Mouse (Mus musculus) thymus, adult 2 months (tissue): ENCODE data around the gene Defb43. TPM values are rescaled to one million over a fixed set of nuclear protein-coding genes. Genes with fewer than 3 reads are reported as not detected.

Experiments
- DNase-seq: peaks from one replicate; pipeline ENCODE4 v3.0.0; 2021
- H3K27ac ChIP-seq: fragments of 200-500 bp; 2 replicates; pipeline ENCODE4 v1.5.1; 2012; ENCODE audit warnings: low read length, control low read depth; ENCODE audit not compliant: control insufficient read depth, insufficient read depth
- H3K27me3 ChIP-seq: fragments of 200-500 bp; 2 replicates; pipeline ENCODE4 v1.6.1; 2012; ENCODE audit warnings: mild to moderate bottlenecking, low read length, moderate library complexity, mixed read lengths; ENCODE audit not compliant: control insufficient read depth, insufficient read depth
- H3K36me3 ChIP-seq: fragments of 200-500 bp; 2 replicates; pipeline ENCODE4 v1.6.1; 2012; ENCODE audit warnings: mild to moderate bottlenecking, low read length, moderate library complexity; ENCODE audit not compliant: control insufficient read depth, insufficient read depth
- H3K4me1 ChIP-seq: fragments of 200-500 bp; replicated peaks from 2 replicates; pipeline ENCODE4 v1.6.1; 2012; ENCODE audit warnings: low read length; ENCODE audit not compliant: control insufficient read depth, insufficient read depth
- H3K4me3 ChIP-seq: fragments of 200-500 bp; 2 replicates; pipeline ENCODE4 v1.5.1; 2012; ENCODE audit warnings: mild to moderate bottlenecking, low read length, control low read depth, moderate library complexity; ENCODE audit not compliant: control insufficient read depth, insufficient read depth
- CTCF ChIP-seq: fragments of 200-500 bp; IDR thresholded peaks from 2 replicates; pipeline ENCODE4 v1.5.1; 2012; ENCODE audit warnings: mild to moderate bottlenecking, control low read depth, low read length, moderate library complexity, borderline replicate concordance; ENCODE audit not compliant: control insufficient read depth, poor library complexity, insufficient read depth; ENCODE audit errors: extremely low read depth
- POLR2A ChIP-seq: fragments of 200-500 bp; IDR thresholded peaks from 2 replicates; pipeline ENCODE4 v1.6.1; 2012; ENCODE audit warnings: mild to moderate bottlenecking, low read length, control low read depth, moderate library complexity; ENCODE audit not compliant: control insufficient read depth, poor library complexity, insufficient read depth; ENCODE audit errors: extremely low read depth
- WGBS: fragments of 180-500 bp; shearing (Covaris S2); methylation state at CpG from one replicate; pipeline ENCODE4 v1.1.7; 2018; 5-methylcytosine and 5-hydroxymethylcytosine counted together
- polyA plus RNA-seq: library from polyadenylated mRNA; depleted of rRNA; stranded (reverse); fragments of >200 nt; gene quantifications from 2 replicates; pipeline ENCODE4 v1.2.3, GENCODE M21; 2012

Gene Defb43
- polyA plus RNA-seq, 1 experiment: not detected

DNA sequence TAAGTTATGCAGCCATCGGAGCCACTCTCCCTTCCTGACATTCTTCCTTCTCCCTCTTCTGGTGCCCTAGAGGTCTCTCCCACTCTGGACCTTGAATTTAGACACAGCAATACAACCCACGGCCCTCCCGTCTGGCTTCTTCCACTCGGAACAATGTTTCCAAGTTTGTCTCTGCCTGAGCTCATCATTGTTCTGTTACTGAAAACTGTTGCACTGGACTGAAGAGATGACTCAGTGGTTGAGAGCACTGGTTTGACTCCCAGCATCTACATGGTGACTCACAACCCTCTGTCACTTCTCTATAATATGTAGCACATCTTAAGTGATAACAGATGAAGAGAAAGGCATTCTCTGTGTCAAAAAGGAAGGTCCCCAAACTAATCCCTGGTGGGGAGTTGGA lies 3.1 kb downstream of the Defb43 start:
- no peak for TF ChIP-seq CTCF
- no peak for TF ChIP-seq POLR2A
- 91% methylated on average over 4 of the region's 4 CpGs for WGBS
- no peak overlapping the region for H3K27ac ChIP-seq
- H3K4me1 ChIP-seq: no peaks in the 10 kb centered on the region
- no peaks in the 10 kb centered on the region for H3K27me3 ChIP-seq
- no peaks in the 10 kb centered on the region for H3K36me3 ChIP-seq
- no peak for DNase-seq
- H3K4me3 ChIP-seq: no peak overlapping the region

- H3K27ac ChIP-seq: no peak overlapping the region
- 65% methylated on average over 6 of the region's 6 CpGs for WGBS
- H3K4me1 ChIP-seq: no peaks in the 10 kb centered on the region
- TF ChIP-seq CTCF (no peak), POLR2A (no peak)
- H3K36me3 ChIP-seq: no peaks in the 10 kb centered on the region
- H3K4me3 ChIP-seq: no peak overlapping the region
- DNase-seq: no peak
- no peaks in the 10 kb centered on the region for H3K27me3 ChIP-seq
Measured at GRCm38 (mm10) chr14:63020524-63021156, 9.1 kb downstream of the Defb43 start.

- no peak for DNase-seq
- no peaks in the 10 kb centered on the region for H3K36me3 ChIP-seq
- H3K27me3 ChIP-seq: no peaks in the 10 kb centered on the region
- 80% methylated on average over 3 of the region's 3 CpGs for WGBS
- 0 out of 2 replicates have a peak, but pooled peaks cover 2% of the 10 kb centered on the region for H3K4me1 ChIP-seq
- no peak within 1 kb of the TSS for H3K27ac ChIP-seq
- H3K4me3 ChIP-seq: no peak within 1 kb of the TSS
- no peak for TF ChIP-seq POLR2A
- no peak for TF ChIP-seq CTCF
Measured at GRCm38 (mm10) chr14:63046691-63047090, 35.1 kb downstream of the Defb43 start, which contains the start of gene Defb42. Defb42 (plus strand) TSS chr14:63046991.

GRCm38 (mm10) chr14:63049910-63050370 lies 38.4 kb downstream of the Defb43 start, which contains the start of gene Defb30:
Defb30 (minus strand) TSS chr14:63049960.
- no peaks in the 10 kb centered on the region for H3K36me3 ChIP-seq
- H3K27me3 ChIP-seq: no peaks in the 10 kb centered on the region
- no peak within 1 kb of the TSS for H3K4me3 ChIP-seq
- DNase-seq: no peak
- no peak within 1 kb of the TSS for H3K27ac ChIP-seq
- 0 out of 2 replicates have a peak, but pooled peaks cover 2% of the 10 kb centered on the region for H3K4me1 ChIP-seq
- TF ChIP-seq POLR2A (no peak), CTCF (no peak)
- 70% methylated on average over 14 of the region's 14 CpGs for WGBS

- peak; percentile 74 for DNase-seq
- WGBS: 18% methylated on average over 5 of the region's 5 CpGs
- no peaks in the 10 kb centered on the region for H3K36me3 ChIP-seq
- no peak for TF ChIP-seq POLR2A
- TF ChIP-seq CTCF: peak; percentile 72; the same call in 1 of the 2 replicates
- H3K27ac ChIP-seq: no peak overlapping the region
- no peaks in the 10 kb centered on the region for H3K27me3 ChIP-seq
- H3K4me3 ChIP-seq: no peak overlapping the region
- H3K4me1 ChIP-seq: 0 out of 2 replicates have a peak, but pooled peaks cover 2% of the 10 kb centered on the region
Measured at GRCm38 (mm10) chr14:63050769-63051168, 39.2 kb downstream of the Defb43 start.

DNA sequence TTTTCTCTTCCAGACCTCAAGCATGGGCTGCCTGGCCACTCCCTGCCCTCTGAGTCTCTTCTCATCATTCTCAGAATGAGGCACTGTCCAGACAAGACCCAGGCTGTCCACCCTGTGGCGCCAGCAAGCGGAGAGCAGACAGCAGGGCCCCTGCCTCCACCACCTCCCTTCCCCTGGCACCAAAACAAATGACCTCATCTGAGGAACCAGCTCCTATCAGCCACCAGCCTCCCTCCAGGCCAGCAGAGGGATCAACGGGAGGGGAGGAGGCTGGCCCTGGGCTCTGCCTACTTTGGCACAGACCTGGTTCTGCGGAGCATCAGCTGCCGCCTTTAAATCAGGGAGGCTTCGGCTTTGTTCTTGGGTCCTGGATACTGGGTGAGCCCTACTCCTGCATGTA lies 43.2 kb downstream of the Defb43 start:
- Histone ChIP-seq H3K27me3 (no peaks in the 10 kb centered on the region), H3K4me1 (0 out of 2 replicates have a peak, but pooled peaks cover 2% of the 10 kb centered on the region), H3K27ac (no peak overlapping the region), H3K4me3 (no peak overlapping the region), H3K36me3 (no peaks in the 10 kb centered on the region)
- 66% methylated on average over 6 of the region's 6 CpGs for WGBS
- no peak for DNase-seq
- TF ChIP-seq CTCF: no peak
- TF ChIP-seq POLR2A: no peak

DNA sequence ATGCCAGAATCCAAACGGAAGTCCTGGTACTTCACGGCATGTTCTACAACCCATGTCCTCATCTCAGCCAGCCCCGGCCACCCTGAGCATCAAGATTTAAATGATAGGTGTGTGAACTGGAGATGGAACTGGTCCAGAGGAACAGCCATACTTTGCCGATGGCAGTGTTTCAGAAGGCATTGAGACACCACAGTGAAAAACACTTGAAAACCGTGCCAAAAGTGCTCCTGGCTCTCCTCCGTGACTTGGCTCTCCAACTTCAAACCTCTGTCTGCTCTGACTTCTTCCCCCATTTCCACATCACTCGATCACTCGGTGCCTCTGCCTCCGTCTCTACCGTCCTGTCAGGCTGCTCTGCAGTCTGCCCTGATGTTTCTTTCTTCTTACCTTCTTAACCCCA lies 48.8 kb downstream of the Defb43 start:
- no peak overlapping the region for H3K27ac ChIP-seq
- no peaks in the 10 kb centered on the region for H3K36me3 ChIP-seq
- H3K27me3 ChIP-seq: no peaks in the 10 kb centered on the region
- no peak overlapping the region for H3K4me3 ChIP-seq
- no peak for DNase-seq
- 81% methylated on average over 10 of the region's 10 CpGs for WGBS
- no peaks in the 10 kb centered on the region for H3K4me1 ChIP-seq
- TF ChIP-seq CTCF (no peak), POLR2A (no peak)
